Mouse (Mus musculus): ENCODE data around the gene Olfr1155. TPM values are rescaled to one million over a fixed set of nuclear protein-coding genes. Genes with fewer than 3 reads are reported as not detected.

Olfr1155 gene
- total RNA-seq (2014; fragmentation: Nextera tagmentation), result not detected in 2 replicates
- 0.06 and 0.33 TPM in 2 replicates for total RNA-seq (2017)
- not detected in 2 replicates for polyA plus RNA-seq (2012)

DNA sequence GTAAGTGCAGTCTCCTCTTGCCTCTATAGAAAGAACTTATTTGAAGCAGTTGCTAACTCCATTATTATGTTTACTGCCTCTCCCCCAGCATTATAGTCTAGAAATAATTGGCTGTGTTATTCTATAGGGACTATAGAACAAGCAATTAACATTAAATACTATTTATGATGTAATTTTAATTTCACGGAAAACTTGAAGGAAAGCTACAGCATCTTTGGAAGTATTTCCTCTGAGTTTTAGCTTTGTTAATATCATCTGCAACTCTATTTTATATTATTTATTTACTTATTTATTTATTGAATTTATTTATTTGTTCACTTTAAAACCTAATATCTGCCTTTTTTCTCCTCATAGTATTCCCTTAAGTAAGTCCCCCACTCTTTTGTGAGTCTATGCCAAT, at the start of gene Olfr1155:
Gene Olfr1155 (minus strand): TSS at position 101 of the 400 bp plus-strand sequence.
- ATAC-seq (ENCODE audit: extremely low read depth, insufficient number of reproducible peaks, low FRiP score, poor library complexity, severe bottlenecking) (no peak), DNase-seq (ENCODE audit: low spot score) (no peak)
- Histone ChIP-seq H3K4me3 (ENCODE audit: low read depth, low read length) (no peak within 1 kb of the TSS), H3K27me3 (ENCODE audit: insufficient read depth, low read length) (no peaks in the 10 kb centered on the region), H3K36me3 (replicated peaks) (no peaks in the 10 kb centered on the region), H3K4me1 (ENCODE audit: insufficient read depth, low read depth, low read length) (no peaks in the 10 kb centered on the region), H3K9me3 (replicated peaks) (0 out of 2 replicates have a peak, but pooled peaks cover 4% of the 10 kb centered on the region)
- no peak for TF ChIP-seq CTCF (IDR thresholded peaks at IDR 0.05; ENCODE audit: low read depth, low read length)
- TF ChIP-seq TAL1 (conservative IDR thresholded peaks at IDR 0.05; ENCODE audit: low read depth, low read length), result no peak
- TF ChIP-seq GATA1 (IDR thresholded peaks at IDR 0.05; ENCODE audit: borderline replicate concordance, low read length), result no peak

DNA sequence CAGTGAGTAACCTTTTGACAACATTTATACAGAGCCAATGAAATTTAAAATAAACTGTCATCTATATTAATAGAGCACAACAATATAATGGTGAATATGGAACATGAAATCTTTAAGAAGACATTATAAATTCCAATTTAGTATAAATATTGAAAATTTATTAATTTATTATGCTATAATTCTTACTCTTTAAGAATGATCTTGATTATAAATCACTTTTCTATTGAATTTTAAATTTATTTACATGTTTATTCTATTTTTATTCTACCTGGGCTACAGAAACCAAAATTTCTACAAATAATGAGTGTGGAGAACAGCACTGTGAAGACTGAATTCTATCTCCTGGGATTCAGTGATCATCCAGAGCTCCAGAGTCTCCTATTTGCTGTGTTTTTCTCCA, 44.9 kb upstream of the Olfr1155 start, which contains the start of gene Olfr1158:
Gene Olfr1158 (plus strand): TSS at position 301 of the 400 bp plus-strand sequence.
- Histone ChIP-seq H3K9me3 (replicated peaks) (no peaks in the 10 kb centered on the region), H3K4me1 (ENCODE audit: insufficient read depth, low read depth, low read length) (no peaks in the 10 kb centered on the region), H3K4me3 (ENCODE audit: low read depth, low read length) (no peak within 1 kb of the TSS), H3K27me3 (ENCODE audit: insufficient read depth, low read length) (no peaks in the 10 kb centered on the region), H3K36me3 (replicated peaks) (no peaks in the 10 kb centered on the region)
- ATAC-seq (ENCODE audit: extremely low read depth, insufficient number of reproducible peaks, low FRiP score, poor library complexity, severe bottlenecking), result no peak
- DNase-seq (ENCODE audit: low spot score), result no peak
- TF ChIP-seq GATA2 (IDR thresholded peaks at IDR 0.05; ENCODE audit: borderline replicate concordance, low read depth, low read length), result no peak
- TF ChIP-seq POLR2AphosphoS5 (IDR thresholded peaks at IDR 0.05; ENCODE audit: insufficient replicate concordance, low read depth, low read length), result no peak
- no peak for TF ChIP-seq CTCF (IDR thresholded peaks at IDR 0.05; ENCODE audit: low read depth, low read length)
- no peak for TF ChIP-seq TAL1 (conservative IDR thresholded peaks at IDR 0.05; ENCODE audit: low read depth, low read length)
- TF ChIP-seq GATA1 (IDR thresholded peaks at IDR 0.05; ENCODE audit: borderline replicate concordance, low read length), result no peak

- ATAC-seq (ENCODE audit: extremely low read depth, insufficient number of reproducible peaks, low FRiP score, poor library complexity, severe bottlenecking) (no peak), DNase-seq (ENCODE audit: low spot score) (no peak)
- Histone ChIP-seq H3K4me1 (ENCODE audit: insufficient read depth, low read depth, low read length) (no peaks in the 10 kb centered on the region), H3K9me3 (replicated peaks) (peaks cover 7% of the 10 kb centered on the region), H3K36me3 (replicated peaks) (no peaks in the 10 kb centered on the region), H3K27me3 (ENCODE audit: insufficient read depth, low read length) (no peaks in the 10 kb centered on the region), H3K4me3 (ENCODE audit: low read depth, low read length) (no peak within 1 kb of the TSS)
- TF ChIP-seq TAL1 (conservative IDR thresholded peaks at IDR 0.05; ENCODE audit: low read depth, low read length) (no peak), CTCF (IDR thresholded peaks at IDR 0.05; ENCODE audit: low read depth, low read length) (no peak), GATA2 (IDR thresholded peaks at IDR 0.05; ENCODE audit: borderline replicate concordance, low read depth, low read length) (no peak), POLR2AphosphoS5 (IDR thresholded peaks at IDR 0.05; ENCODE audit: insufficient replicate concordance, low read depth, low read length) (no peak), GATA1 (IDR thresholded peaks at IDR 0.05; ENCODE audit: borderline replicate concordance, low read length) (no peak)
Measured at GRCm38 (mm10) chr2:87974563-87974962, 29.6 kb upstream of the Olfr1155 start, which contains the start of gene Olfr74. Olfr74 (minus strand) TSS chr2:87974663.

DNA sequence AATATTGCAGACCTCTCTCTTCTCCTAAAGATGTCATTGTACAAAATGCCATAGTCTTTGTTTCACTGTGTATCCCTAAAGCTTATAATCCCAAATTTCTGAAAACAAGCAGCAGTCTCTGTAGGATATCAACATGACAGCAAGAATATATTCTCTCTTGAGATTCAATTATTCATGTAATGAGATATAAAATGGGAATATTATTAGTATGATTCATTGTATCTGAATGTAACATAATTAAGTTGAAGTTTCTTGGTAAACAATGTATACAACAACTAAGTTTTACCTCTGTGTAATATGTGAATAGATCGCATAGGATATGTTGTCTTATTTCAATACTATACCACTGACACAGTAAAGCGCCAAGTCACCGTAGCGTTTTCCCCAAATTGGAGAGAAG, 23.3 kb upstream of the Olfr1155 start, which contains the start of gene Olfr1157:
Gene Olfr1157 (minus strand): TSS at position 101 of the 400 bp plus-strand sequence.
- TF ChIP-seq TAL1 (conservative IDR thresholded peaks at IDR 0.05; ENCODE audit: low read depth, low read length), result no peak
- no peak for TF ChIP-seq GATA2 (IDR thresholded peaks at IDR 0.05; ENCODE audit: borderline replicate concordance, low read depth, low read length)
- TF ChIP-seq POLR2AphosphoS5 (IDR thresholded peaks at IDR 0.05; ENCODE audit: insufficient replicate concordance, low read depth, low read length), result no peak
- no peak for TF ChIP-seq GATA1 (IDR thresholded peaks at IDR 0.05; ENCODE audit: borderline replicate concordance, low read length)
- TF ChIP-seq CTCF (IDR thresholded peaks at IDR 0.05; ENCODE audit: low read depth, low read length), result no peak
- no peak for DNase-seq (ENCODE audit: low spot score)
- Histone ChIP-seq H3K4me1 (ENCODE audit: insufficient read depth, low read depth, low read length) (no peaks in the 10 kb centered on the region), H3K9me3 (replicated peaks) (no peaks in the 10 kb centered on the region), H3K36me3 (replicated peaks) (no peaks in the 10 kb centered on the region), H3K27me3 (ENCODE audit: insufficient read depth, low read length) (no peaks in the 10 kb centered on the region), H3K4me3 (ENCODE audit: low read depth, low read length) (no peak within 1 kb of the TSS)
- no peak for ATAC-seq (ENCODE audit: extremely low read depth, insufficient number of reproducible peaks, low FRiP score, poor library complexity, severe bottlenecking)

- Histone ChIP-seq H3K4me1 (ENCODE audit: insufficient read depth, low read depth, low read length) (no peaks in the 10 kb centered on the region), H3K27me3 (ENCODE audit: insufficient read depth, low read length) (no peaks in the 10 kb centered on the region), H3K4me3 (ENCODE audit: low read depth, low read length) (no peak within 1 kb of the TSS), H3K36me3 (replicated peaks) (no peaks in the 10 kb centered on the region), H3K9me3 (replicated peaks) (no peaks in the 10 kb centered on the region)
- no peak for DNase-seq (ENCODE audit: low spot score)
- TF ChIP-seq GATA2 (IDR thresholded peaks at IDR 0.05; ENCODE audit: borderline replicate concordance, low read depth, low read length), result no peak
- TF ChIP-seq CTCF (IDR thresholded peaks at IDR 0.05; ENCODE audit: low read depth, low read length), result no peak
- TF ChIP-seq GATA1 (IDR thresholded peaks at IDR 0.05; ENCODE audit: borderline replicate concordance, low read length), result no peak
- no peak for TF ChIP-seq POLR2AphosphoS5 (IDR thresholded peaks at IDR 0.05; ENCODE audit: insufficient replicate concordance, low read depth, low read length)
- TF ChIP-seq TAL1 (conservative IDR thresholded peaks at IDR 0.05; ENCODE audit: low read depth, low read length), result no peak
- no peak for ATAC-seq (ENCODE audit: extremely low read depth, insufficient number of reproducible peaks, low FRiP score, poor library complexity, severe bottlenecking)
Measured at GRCm38 (mm10) chr2:87953000-87953399, 8.1 kb upstream of the Olfr1155 start, which contains the start of gene Olfr1156. Olfr1156 (minus strand) TSS chr2:87953100.

DNA sequence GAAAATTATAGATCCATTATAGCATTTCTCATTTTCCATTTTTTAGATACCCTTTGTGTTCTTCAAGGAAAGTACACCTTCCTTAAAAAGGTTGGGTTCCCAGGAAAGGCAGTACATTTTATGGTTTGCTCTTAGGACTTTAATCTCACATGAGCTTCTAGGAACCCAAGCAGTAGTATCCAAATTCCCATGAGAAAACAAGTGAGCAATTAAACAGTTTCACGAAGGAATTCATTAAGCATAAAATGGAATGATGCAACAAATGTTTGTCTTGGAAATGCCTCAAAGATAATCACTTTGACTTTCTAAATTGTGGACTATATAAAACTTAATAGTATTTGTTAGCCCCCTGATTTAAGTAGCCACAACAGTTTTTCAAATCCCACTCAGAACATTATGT, 39.9 kb downstream of the Olfr1155 start, which contains the start of gene Olfr1154:
Gene Olfr1154 (minus strand): TSS at position 101 of the 400 bp plus-strand sequence.
- no peaks in the 10 kb centered on the region for H3K27me3 ChIP-seq (ENCODE audit: insufficient read depth, low read length)
- H3K36me3 ChIP-seq (replicated peaks), result no peaks in the 10 kb centered on the region
- no peak within 1 kb of the TSS for H3K4me3 ChIP-seq (ENCODE audit: low read depth, low read length)
- no peaks in the 10 kb centered on the region for H3K9me3 ChIP-seq (replicated peaks)
- DNase-seq (ENCODE audit: low spot score), result no peak
- no peak for ATAC-seq (ENCODE audit: extremely low read depth, insufficient number of reproducible peaks, low FRiP score, poor library complexity, severe bottlenecking)
- no peak for TF ChIP-seq CTCF (IDR thresholded peaks at IDR 0.05; ENCODE audit: low read depth, low read length)
- TF ChIP-seq GATA1 (IDR thresholded peaks at IDR 0.05; ENCODE audit: borderline replicate concordance, low read length), result no peak
- no peak for TF ChIP-seq POLR2AphosphoS5 (IDR thresholded peaks at IDR 0.05; ENCODE audit: insufficient replicate concordance, low read depth, low read length)
- no peak for TF ChIP-seq TAL1 (conservative IDR thresholded peaks at IDR 0.05; ENCODE audit: low read depth, low read length)
- TF ChIP-seq GATA2 (IDR thresholded peaks at IDR 0.05; ENCODE audit: borderline replicate concordance, low read depth, low read length), result no peak
- no peaks in the 10 kb centered on the region for H3K4me1 ChIP-seq (ENCODE audit: insufficient read depth, low read depth, low read length)
